Mouse (Mus musculus): ENCODE data around the gene Ppp1r12b. TPM values are rescaled to one million over a fixed set of nuclear protein-coding genes. Genes with fewer than 3 reads are reported as not detected.
A peak's percentile ranks its signal among the peaks of the same experiment; 100 is the strongest.
"Not testable (repeated sequence)": the region's sequence is repeated elsewhere in the genome, so short reads cannot be mapped to it uniquely, and the experiment has no call there.

Gene Ppp1r12b
- polyA plus RNA-seq, 1 experiment from 2014 or later = 4.8 TPM

- WGBS (ENCODE audit: insufficient replicate concordance) = 88% methylated on average over 6 of the region's 6 CpGs
- H3K4me1 ChIP-seq = no peaks in the 10 kb centered on the region
These were observed 112.4 kb downstream of the Ppp1r12b start for GRCm38 (mm10) chr1:134843369-134843768.

GRCm38 (mm10) chr1:134836909-134837480 lies 118.7 kb downstream of the Ppp1r12b start:
- no peak overlapping the region for H3K4me2 ChIP-seq
- H3K4me1 ChIP-seq = no peaks in the 10 kb centered on the region
- no peak overlapping the region for H3K4me3 ChIP-seq
- no peak for ATAC-seq
- WGBS (ENCODE audit: insufficient replicate concordance) = 81% methylated on average over 10 of the region's 10 CpGs
- peaks cover 50% of the 10 kb centered on the region for H3K36me3 ChIP-seq
- no peaks in the 10 kb centered on the region for H3K27me3 ChIP-seq (replicated peaks)
- no peak overlapping the region for H3K9ac ChIP-seq
- H3K9me3 ChIP-seq (replicated peaks) = no peaks in the 10 kb centered on the region
- no peak overlapping the region for H3K27ac ChIP-seq

More at GRCm38 (mm10) chr1:134843369-134843768, 112.4 kb downstream of the Ppp1r12b start:
- peaks cover 13% of the 10 kb centered on the region for H3K36me3 ChIP-seq
- ATAC-seq = no peak
- no peak overlapping the region for H3K4me2 ChIP-seq
- H3K9ac ChIP-seq = no peak overlapping the region
- no peaks in the 10 kb centered on the region for H3K9me3 ChIP-seq (replicated peaks)
- no peak overlapping the region for H3K27ac ChIP-seq
- no peaks in the 10 kb centered on the region for H3K27me3 ChIP-seq (replicated peaks)
- H3K4me3 ChIP-seq = no peak overlapping the region

GRCm38 (mm10) chr1:134830881-134831280 lies 124.9 kb downstream of the Ppp1r12b start:
- not testable (repeated sequence) for H3K4me1 ChIP-seq; H3K27me3 ChIP-seq (replicated peaks); H3K9me3 ChIP-seq (replicated peaks); H3K27ac ChIP-seq; ATAC-seq; H3K4me2 ChIP-seq; H3K9ac ChIP-seq; H3K4me3 ChIP-seq
- peaks cover 23% of the 10 kb centered on the region for H3K36me3 ChIP-seq
- WGBS (ENCODE audit: insufficient replicate concordance) = 82% methylated on average over 3 of the region's 3 CpGs

GRCm38 (mm10) chr1:134829635-134830034 lies 126.1 kb downstream of the Ppp1r12b start:
- Histone ChIP-seq H3K4me2 (no peak overlapping the region), H3K4me3 (no peak overlapping the region), H3K36me3 (peaks cover 11% of the 10 kb centered on the region), H3K27me3 (replicated peaks) (no peaks in the 10 kb centered on the region), H3K4me1 (no peaks in the 10 kb centered on the region), H3K27ac (no peak overlapping the region), H3K9ac (no peak overlapping the region), H3K9me3 (replicated peaks) (no peaks in the 10 kb centered on the region)
- WGBS (ENCODE audit: insufficient replicate concordance) = 77% methylated on average over 4 of the region's 4 CpGs
- no peak for ATAC-seq

GRCm38 (mm10) chr1:134824896-134825295 lies 130.8 kb downstream of the Ppp1r12b start:
- Histone ChIP-seq H3K4me3 (no peak overlapping the region), H3K4me2 (no peak overlapping the region), H3K9me3 (replicated peaks) (no peaks in the 10 kb centered on the region), H3K9ac (no peak overlapping the region), H3K4me1 (peaks cover 12% of the 10 kb centered on the region), H3K27me3 (replicated peaks) (no peaks in the 10 kb centered on the region), H3K36me3 (0 out of 2 replicates have a peak, but pooled peaks cover 3% of the 10 kb centered on the region), H3K27ac (no peak overlapping the region)
- 78% methylated on average over 6 of the region's 6 CpGs for WGBS (ENCODE audit: insufficient replicate concordance)
- no peak for ATAC-seq

GRCm38 (mm10) chr1:134823842-134824241 lies 131.9 kb downstream of the Ppp1r12b start:
- no peak overlapping the region for H3K9ac ChIP-seq
- no peaks in the 10 kb centered on the region for H3K9me3 ChIP-seq (replicated peaks)
- no peak overlapping the region for H3K4me2 ChIP-seq
- no peak for ATAC-seq
- H3K27ac ChIP-seq = no peak overlapping the region
- 64% methylated on average over 7 of the region's 7 CpGs for WGBS (ENCODE audit: insufficient replicate concordance)
- H3K27me3 ChIP-seq (replicated peaks) = no peaks in the 10 kb centered on the region
- H3K36me3 ChIP-seq = 0 out of 2 replicates have a peak, but pooled peaks cover 3% of the 10 kb centered on the region
- H3K4me1 ChIP-seq = peaks cover 12% of the 10 kb centered on the region
- H3K4me3 ChIP-seq = no peak overlapping the region

- WGBS (ENCODE audit: insufficient replicate concordance) = 77% methylated on average over 8 of the region's 8 CpGs
- Histone ChIP-seq H3K4me3 (no peak overlapping the region), H3K9me3 (replicated peaks) (no peaks in the 10 kb centered on the region), H3K4me2 (no peak overlapping the region), H3K9ac (no peak overlapping the region), H3K4me1 (peaks cover 12% of the 10 kb centered on the region), H3K27me3 (replicated peaks) (no peaks in the 10 kb centered on the region), H3K36me3 (0 out of 2 replicates have a peak, but pooled peaks cover 3% of the 10 kb centered on the region), H3K27ac (no peak overlapping the region)
- no peak for ATAC-seq
These were observed 132.4 kb downstream of the Ppp1r12b start for GRCm38 (mm10) chr1:134823323-134823722.

- Histone ChIP-seq H3K4me3 (no peak overlapping the region), H3K27me3 (replicated peaks) (no peaks in the 10 kb centered on the region), H3K4me2 (0 out of 2 replicates have a peak overlapping the region, but pooled peaks have one; percentile 8), H3K27ac (peak overlapping the region; percentile 48; the same call in 1 of the 2 replicates), H3K4me1 (peaks cover 30% of the 10 kb centered on the region), H3K9ac (no peak overlapping the region), H3K9me3 (replicated peaks) (no peaks in the 10 kb centered on the region), H3K36me3 (0 out of 2 replicates have a peak, but pooled peaks cover 3% of the 10 kb centered on the region)
- WGBS (ENCODE audit: insufficient replicate concordance) = 43% methylated on average over 3 of the region's 3 CpGs
- peak; percentile 74 for ATAC-seq
These were observed 134.9 kb downstream of the Ppp1r12b start for GRCm38 (mm10) chr1:134820882-134821281.

- 88% methylated on average over 11 of the region's 11 CpGs for WGBS (ENCODE audit: insufficient replicate concordance)
- Histone ChIP-seq H3K4me1 (peaks cover 30% of the 10 kb centered on the region), H3K4me3 (no peak overlapping the region), H3K27me3 (replicated peaks) (no peaks in the 10 kb centered on the region), H3K27ac (no peak overlapping the region), H3K9ac (no peak overlapping the region), H3K9me3 (replicated peaks) (no peaks in the 10 kb centered on the region), H3K4me2 (no peak overlapping the region), H3K36me3 (0 out of 2 replicates have a peak, but pooled peaks cover 3% of the 10 kb centered on the region)
- no peak for ATAC-seq
These were observed 136.5 kb downstream of the Ppp1r12b start for GRCm38 (mm10) chr1:134819196-134819595.

GRCm38 (mm10) chr1:134818716-134819115 lies 137.0 kb downstream of the Ppp1r12b start:
- H3K27me3 ChIP-seq (replicated peaks) = no peaks in the 10 kb centered on the region
- no peak overlapping the region for H3K4me3 ChIP-seq
- no peak overlapping the region for H3K9ac ChIP-seq
- H3K27ac ChIP-seq = no peak overlapping the region
- H3K4me1 ChIP-seq = peaks cover 30% of the 10 kb centered on the region
- WGBS (ENCODE audit: insufficient replicate concordance) = 86% methylated on average over 3 of the region's 3 CpGs
- H3K36me3 ChIP-seq = 0 out of 2 replicates have a peak, but pooled peaks cover 3% of the 10 kb centered on the region
- H3K4me2 ChIP-seq = no peak overlapping the region
- ATAC-seq = no peak
- no peaks in the 10 kb centered on the region for H3K9me3 ChIP-seq (replicated peaks)

- WGBS (ENCODE audit: insufficient replicate concordance) = 81% methylated on average over 6 of the region's 6 CpGs
- H3K27ac ChIP-seq = no peak overlapping the region
- H3K4me1 ChIP-seq = peaks cover 30% of the 10 kb centered on the region
- no peak for ATAC-seq
- H3K9me3 ChIP-seq (replicated peaks) = no peaks in the 10 kb centered on the region
- H3K4me3 ChIP-seq = no peak overlapping the region
- H3K9ac ChIP-seq = no peak overlapping the region
- no peak overlapping the region for H3K4me2 ChIP-seq
- H3K27me3 ChIP-seq (replicated peaks) = no peaks in the 10 kb centered on the region
- H3K36me3 ChIP-seq = 0 out of 2 replicates have a peak, but pooled peaks cover 3% of the 10 kb centered on the region
These were observed 137.7 kb downstream of the Ppp1r12b start for GRCm38 (mm10) chr1:134817916-134818595.

- Histone ChIP-seq H3K27me3 (replicated peaks) (no peaks in the 10 kb centered on the region), H3K4me2 (peak overlapping the region; percentile 9), H3K9ac (no peak overlapping the region), H3K4me1 (peaks cover 30% of the 10 kb centered on the region), H3K36me3 (0 out of 2 replicates have a peak, but pooled peaks cover 3% of the 10 kb centered on the region), H3K27ac (no peak overlapping the region), H3K9me3 (replicated peaks) (no peaks in the 10 kb centered on the region), H3K4me3 (no peak overlapping the region)
- WGBS (ENCODE audit: insufficient replicate concordance) = 82% methylated on average over 1 of the region's 1 CpGs
- ATAC-seq = peak; percentile 76
These were observed 138.6 kb downstream of the Ppp1r12b start for GRCm38 (mm10) chr1:134817120-134817519.
